Mouse (Mus musculus) kidney, adult 18-20 months (tissue): ENCODE data around the gene Umodl1.
A peak's percentile ranks its signal among the peaks of the same experiment; 100 is the strongest.

ENCODE experiments used
- DNase-seq: peaks from one replicate; pipeline ENCODE4 v3.0.0; 2021

Umodl1 gene

DNA sequence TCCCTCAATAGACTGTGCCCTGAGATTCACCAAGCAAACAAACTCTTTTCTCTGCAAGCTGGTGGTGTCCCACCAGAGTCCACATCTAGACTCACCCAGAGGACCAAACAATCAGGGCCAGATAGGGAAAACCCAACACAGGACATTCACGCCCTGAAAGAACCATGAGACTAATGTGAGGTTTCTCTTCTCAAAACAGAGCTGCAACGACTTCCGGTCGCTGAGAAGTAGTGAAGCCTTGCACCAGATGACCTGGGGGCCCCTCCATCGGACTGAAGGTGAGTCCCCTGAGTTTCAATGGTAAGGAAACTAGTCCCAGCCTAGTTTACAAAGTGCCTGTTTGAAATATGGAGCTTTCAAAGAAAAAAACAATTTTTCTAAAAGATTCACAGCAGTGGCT lies 48.2 kb downstream of the Umodl1 start:
- no peak for DNase-seq

GRCm38 (mm10) chr17:31005284-31005683 lies 50.8 kb downstream of the Umodl1 start:
- no peak for DNase-seq

DNA sequence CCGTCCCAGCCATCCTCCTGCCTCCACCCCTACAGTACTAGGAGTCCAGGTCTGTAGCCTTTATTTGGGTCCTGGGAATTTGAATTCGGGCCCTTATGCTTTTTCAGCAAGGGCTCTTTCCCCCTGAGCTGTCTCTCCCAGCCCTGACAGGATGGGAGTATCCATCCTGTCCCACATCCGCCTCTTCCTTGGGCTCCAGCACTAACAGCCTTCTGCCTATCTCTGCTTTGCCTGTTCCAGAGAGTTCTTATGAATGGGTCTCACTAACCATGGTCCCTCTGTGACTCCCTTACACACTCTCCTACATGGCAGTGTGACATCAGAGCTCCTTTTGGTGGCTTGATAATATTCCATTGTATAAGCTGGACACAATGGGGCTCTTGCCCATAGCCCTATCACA lies 52.9 kb downstream of the Umodl1 start:
- DNase-seq: no peak

- DNase-seq: no peak
These were observed 54.0 kb downstream of the Umodl1 start for GRCm38 (mm10) chr17:31008416-31008815.

GRCm38 (mm10) chr17:31011551-31012394 lies 57.3 kb downstream of the Umodl1 start:
- DNase-seq: peak; percentile 35

DNA sequence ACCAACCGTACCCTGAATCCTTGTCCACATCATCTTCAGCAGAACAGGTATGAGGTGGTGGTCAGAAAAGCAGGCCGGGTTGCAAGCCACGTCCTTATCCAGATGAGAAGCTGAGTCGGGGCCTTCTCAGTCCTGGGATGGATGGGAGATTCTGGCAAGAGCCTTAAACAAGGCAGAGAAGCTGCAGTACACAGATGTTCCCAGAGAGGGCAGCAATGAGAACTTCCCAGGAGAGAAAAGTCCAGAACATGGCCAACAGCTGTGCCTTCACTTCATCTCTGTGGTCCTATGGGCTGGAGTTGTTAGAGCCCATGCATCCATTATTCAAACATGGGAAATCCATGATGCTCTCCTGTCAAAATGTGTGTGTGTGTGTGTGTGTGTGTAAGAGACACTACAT lies 63.8 kb downstream of the Umodl1 start:
- DNase-seq: peak; percentile 64

DNA sequence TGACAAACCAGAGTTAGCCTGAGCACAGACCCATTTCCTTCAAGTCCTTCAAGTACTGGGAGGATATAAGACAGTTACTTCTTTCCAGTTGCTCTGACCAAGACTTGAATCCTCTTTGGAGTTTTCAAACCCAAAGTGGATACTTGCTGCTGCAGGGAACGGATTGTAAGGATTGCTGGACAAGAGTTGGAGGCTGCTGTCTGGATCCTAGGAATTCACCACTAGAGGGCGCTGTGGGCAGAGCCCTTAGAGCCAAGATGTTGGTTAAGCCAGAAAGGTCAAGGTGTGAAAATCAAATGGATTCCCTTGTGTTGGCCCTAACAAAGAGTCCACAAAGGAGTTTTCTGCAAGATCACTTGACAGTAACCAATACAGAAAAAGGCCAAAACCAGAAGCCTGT lies 65.1 kb downstream of the Umodl1 start:
- DNase-seq: peak; percentile 63

GRCm38 (mm10) chr17:31020078-31020477 lies 65.6 kb downstream of the Umodl1 start:
- DNase-seq: no peak

DNA sequence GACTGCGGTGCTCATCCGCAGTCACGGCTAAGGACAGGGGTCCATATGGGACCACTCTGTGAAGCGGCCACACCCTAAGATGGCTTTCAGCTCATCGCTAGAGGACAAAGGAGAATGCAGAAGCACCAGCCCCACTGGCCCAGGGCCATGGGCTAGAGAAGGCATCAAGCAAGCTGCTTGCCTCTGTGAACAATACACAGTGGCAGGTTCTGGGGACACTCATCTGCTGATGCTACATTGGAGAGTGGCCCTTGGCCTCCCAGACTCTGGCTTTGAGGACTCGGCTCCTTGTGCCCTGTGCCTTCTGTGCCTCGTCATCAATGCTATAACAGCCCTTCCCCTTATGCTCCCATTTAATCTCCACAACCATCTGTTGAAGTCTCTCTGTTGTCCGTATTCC lies 66.8 kb downstream of the Umodl1 start:
- DNase-seq: no peak

GRCm38 (mm10) chr17:31024125-31024781 lies 69.8 kb downstream of the Umodl1 start:
- no peak for DNase-seq

DNA sequence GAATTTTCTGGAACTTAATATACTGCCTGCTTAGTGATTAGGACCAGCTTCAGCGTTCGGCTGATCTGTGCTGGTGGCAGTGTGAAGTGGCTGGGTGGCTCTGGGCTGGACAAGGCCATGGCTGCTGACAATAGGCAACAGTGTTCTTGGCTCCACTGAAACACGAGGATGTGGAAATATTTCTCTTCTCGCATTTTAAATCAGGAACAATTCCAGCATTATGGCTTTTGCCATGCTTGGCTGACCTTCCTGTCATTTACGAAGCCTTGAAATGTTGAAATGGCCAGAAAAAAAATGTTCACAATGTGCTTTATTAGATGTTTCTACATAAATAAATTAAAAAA lies 70.3 kb downstream of the Umodl1 start:
- DNase-seq: no peak

GRCm38 (mm10) chr17:31026986-31027385 lies 72.5 kb downstream of the Umodl1 start:
- no peak for DNase-seq

DNA sequence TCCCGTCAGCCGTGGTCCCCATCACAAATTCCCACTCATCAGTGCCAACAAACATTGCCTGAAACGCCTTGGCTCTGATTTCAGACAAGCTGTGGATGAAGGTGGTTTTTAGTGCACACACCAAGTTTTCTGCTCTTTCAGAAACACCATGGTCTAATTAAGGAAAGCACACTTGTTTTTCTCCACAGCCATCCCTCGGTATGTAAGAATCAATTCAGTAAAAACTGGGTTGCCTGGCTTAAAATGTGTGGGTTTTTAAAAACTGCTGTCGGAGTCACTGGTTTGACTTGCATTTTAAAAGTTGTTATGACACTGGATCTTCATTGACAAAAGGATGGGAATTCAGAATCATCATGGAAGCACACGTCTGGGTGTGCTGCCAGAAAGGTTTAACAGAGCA lies 73.3 kb downstream of the Umodl1 start:
- no peak for DNase-seq

GRCm38 (mm10) chr17:31028821-31029370 lies 74.5 kb downstream of the Umodl1 start:
- DNase-seq: no peak

GRCm38 (mm10) chr17:31029407-31029806 lies 75.0 kb downstream of the Umodl1 start:
- no peak for DNase-seq

GRCm38 (mm10) chr17:31032341-31032740 lies 77.9 kb downstream of the Umodl1 start:
- DNase-seq: no peak

DNA sequence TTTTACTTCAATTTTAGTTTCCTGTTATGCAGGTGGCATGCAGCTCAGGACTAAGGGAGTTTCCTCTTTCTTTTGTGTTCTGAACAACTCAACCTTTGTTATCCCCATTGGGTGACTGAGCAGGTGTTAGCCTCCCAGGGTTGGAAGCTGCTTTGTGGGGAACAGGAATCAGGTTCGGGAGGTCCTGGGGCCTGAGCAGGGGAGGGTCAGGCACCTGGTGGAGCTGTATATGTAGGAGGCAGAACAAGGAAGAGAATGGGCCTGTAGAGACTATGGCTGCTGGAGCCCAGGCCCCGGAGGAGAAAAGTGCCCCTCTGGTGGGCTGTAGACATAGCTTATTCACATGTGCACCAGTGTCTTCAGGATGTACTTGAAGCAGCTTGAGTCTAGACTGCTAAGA lies 78.8 kb downstream of the Umodl1 start:
- DNase-seq: no peak

DNA sequence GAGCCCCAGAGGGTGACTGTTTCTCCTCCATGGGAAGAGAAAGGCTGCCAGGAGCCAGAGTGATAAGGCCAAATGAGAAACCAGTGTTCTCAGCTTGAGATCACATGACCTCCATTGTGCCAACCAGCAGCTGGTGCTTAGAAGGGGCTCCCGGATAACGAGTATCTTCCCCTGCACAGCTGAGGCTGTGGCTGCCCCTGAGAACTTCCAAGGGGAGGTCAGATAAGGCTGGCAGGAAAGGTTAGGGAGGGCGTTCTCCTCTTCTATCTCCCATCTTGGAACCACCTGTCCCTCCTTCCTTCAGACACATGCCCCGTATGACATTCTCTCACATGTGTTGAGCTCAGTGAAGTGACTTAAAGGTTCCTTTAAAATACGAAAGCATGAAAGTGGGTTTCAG lies 79.7 kb downstream of the Umodl1 start:
- no peak for DNase-seq

- DNase-seq: no peak
These were observed 80.4 kb downstream of the Umodl1 start for GRCm38 (mm10) chr17:31034674-31035356.

DNA sequence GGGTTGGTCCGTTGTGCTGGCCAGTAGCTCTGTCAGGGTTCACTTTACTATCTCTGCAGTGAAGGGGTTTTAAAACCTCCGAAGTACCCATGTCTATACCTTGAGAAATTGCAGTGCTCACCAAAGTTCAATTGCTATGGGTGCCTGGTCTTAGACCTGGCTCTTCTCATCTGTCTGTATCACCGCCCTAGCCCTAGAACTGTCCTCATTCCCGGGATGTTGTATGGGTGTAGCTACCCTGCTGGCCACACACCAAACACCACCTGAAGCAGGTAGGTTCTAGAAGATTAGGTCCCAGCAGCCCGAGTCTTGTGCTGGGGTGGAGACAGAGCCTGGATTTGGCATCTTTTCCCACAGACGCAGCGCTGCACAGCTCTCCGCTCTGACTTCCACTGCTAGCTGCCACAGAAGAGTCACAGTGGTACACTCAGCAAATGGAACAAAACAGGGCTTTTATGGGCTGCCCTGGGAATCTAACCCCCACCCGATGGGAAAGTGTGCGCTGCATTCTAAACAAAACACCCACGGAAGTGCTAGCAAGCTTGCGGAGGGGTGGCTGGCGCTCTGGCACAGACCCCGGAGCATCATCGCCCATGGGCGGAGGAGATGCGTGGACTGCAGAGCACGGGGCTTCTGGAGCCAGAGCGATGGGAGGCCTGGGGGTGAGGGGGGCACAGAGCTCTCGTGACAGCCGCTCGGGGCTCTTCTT lies 81.9 kb downstream of the Umodl1 start:
- no peak for DNase-seq

- no peak for DNase-seq
These were observed 82.9 kb downstream of the Umodl1 start for GRCm38 (mm10) chr17:31037331-31037730.

- peak; percentile 5 for DNase-seq
These were observed 83.9 kb downstream of the Umodl1 start for GRCm38 (mm10) chr17:31038381-31038780.

GRCm38 (mm10) chr17:31039626-31040025 lies 85.2 kb downstream of the Umodl1 start:
- DNase-seq: no peak
